Mouse (Mus musculus) limb, embryonic 11.5 days (tissue): ENCODE data around the gene Cfap57. TPM values are rescaled to one million over a fixed set of nuclear protein-coding genes. Genes with fewer than 3 reads are reported as not detected.

Experiments
- ATAC-seq: fragments of 200-750 bp; cut with Nextera tagmentation; 2 replicates; pipeline ENCODE4 v1.8.0; 2017; ENCODE audit warnings: low read depth; ENCODE audit not compliant: insufficient number of reproducible peaks, low FRiP score, low TSS enrichment
- DNase-seq: peaks from one replicate; pipeline ENCODE4 v3.0.0-alpha.2; 2015; ENCODE audit warnings: low spot score
- H3K27ac ChIP-seq: fragments of 300-500 bp; sonication (generic); replicated peaks from 2 replicates; pipeline ENCODE4 v1.5.1; 2014; ENCODE audit warnings: low read depth, mild to moderate bottlenecking, low read length
- H3K27me3 ChIP-seq: fragments of 300-500 bp; sonication (generic); 2 replicates; pipeline ENCODE4 v1.6.1; 2014; ENCODE audit warnings: mild to moderate bottlenecking, low read length, mixed read lengths; ENCODE audit not compliant: control insufficient read depth, insufficient read depth
- H3K36me3 ChIP-seq: fragments of 300-500 bp; sonication (generic); 2 replicates; pipeline ENCODE4 v1.6.1; 2014; ENCODE audit warnings: mild to moderate bottlenecking, low read length, moderate library complexity, mixed read lengths; ENCODE audit not compliant: control insufficient read depth, insufficient read depth
- H3K4me1 ChIP-seq: fragments of 300-500 bp; sonication (generic); 2 replicates; pipeline ENCODE4 v1.6.1; 2014; ENCODE audit warnings: low read length, mixed read lengths; ENCODE audit not compliant: control insufficient read depth, insufficient read depth
- H3K4me2 ChIP-seq: fragments of 300-500 bp; sonication (generic); 2 replicates; pipeline ENCODE4 v1.6.1; 2014; ENCODE audit warnings: low read depth, mild to moderate bottlenecking, moderate library complexity; ENCODE audit not compliant: severe bottlenecking
- H3K4me3 ChIP-seq: fragments of 300-500 bp; sonication (generic); 2 replicates; pipeline ENCODE4 v1.5.1; 2014; ENCODE audit warnings: low read depth, low read length
- H3K9ac ChIP-seq: fragments of 300-500 bp; sonication (generic); 2 replicates; pipeline ENCODE4 v1.6.1; 2014; ENCODE audit warnings: mild to moderate bottlenecking, low read length
- H3K9me3 ChIP-seq: fragments of 300-500 bp; sonication (generic); 2 replicates; pipeline ENCODE4 v1.6.1; 2016; ENCODE audit warnings: low read length; ENCODE audit not compliant: control insufficient read depth
- WGBS: fragments of 180-500 bp; shearing (Covaris S2); extraction: QIAGEN DNeasy Blood & Tissue Kit; methylation state at CpG from one replicate; pipeline ENCODE4 v1.1.7; 2014; 5-methylcytosine and 5-hydroxymethylcytosine counted together
- polyA plus RNA-seq: library from polyadenylated mRNA; unstranded; fragments of >200 nt; fragmentation: Nextera tagmentation; extraction: Ambion mirVana; gene quantifications from 2 replicates; pipeline ENCODE4 v1.2.1, GENCODE M21; 2014

Cfap57 gene
- polyA plus RNA-seq, 1 experiment from 2014 or later, result 0.45 TPM

- Histone ChIP-seq H3K4me2 (no peak overlapping the region), H3K9ac (no peak overlapping the region), H3K4me1 (no peaks in the 10 kb centered on the region), H3K27ac (no peak overlapping the region), H3K9me3 (no peaks in the 10 kb centered on the region), H3K4me3 (no peak overlapping the region), H3K36me3 (no peaks in the 10 kb centered on the region), H3K27me3 (no peaks in the 10 kb centered on the region)
- ATAC-seq, result no peak
- 83% methylated on average over 7 of the region's 7 CpGs for WGBS
- DNase-seq, result no peak
Observed at GRCm38 (mm10) chr4:118533605-118534004, 87.0 kb downstream of the Cfap57 start.

GRCm38 (mm10) chr4:118533156-118533555 is 87.4 kb downstream of the Cfap57 start:
- ATAC-seq, result no peak
- H3K4me3 ChIP-seq, result no peak overlapping the region

GRCm38 (mm10) chr4:118532663-118533062 is 87.9 kb downstream of the Cfap57 start:
- no peak overlapping the region for H3K4me2 ChIP-seq
- H3K9me3 ChIP-seq, result no peaks in the 10 kb centered on the region
- no peaks in the 10 kb centered on the region for H3K4me1 ChIP-seq
- H3K36me3 ChIP-seq, result no peaks in the 10 kb centered on the region
- no peak overlapping the region for H3K9ac ChIP-seq
- H3K27ac ChIP-seq, result no peak overlapping the region
- 71% methylated on average over 5 of the region's 5 CpGs for WGBS
- no peak overlapping the region for H3K4me3 ChIP-seq
- H3K27me3 ChIP-seq, result no peaks in the 10 kb centered on the region
- ATAC-seq, result no peak
- DNase-seq, result no peak

More at GRCm38 (mm10) chr4:118533156-118533555, 87.4 kb downstream of the Cfap57 start:
- DNase-seq, result no peak
- no peaks in the 10 kb centered on the region for H3K4me1 ChIP-seq
- WGBS, result 64% methylated on average over 3 of the region's 4 CpGs
- no peaks in the 10 kb centered on the region for H3K36me3 ChIP-seq
- no peaks in the 10 kb centered on the region for H3K27me3 ChIP-seq
- H3K27ac ChIP-seq, result no peak overlapping the region
- no peaks in the 10 kb centered on the region for H3K9me3 ChIP-seq
- H3K9ac ChIP-seq, result no peak overlapping the region
- no peak overlapping the region for H3K4me2 ChIP-seq

GRCm38 (mm10) chr4:118527720-118528119 is 92.9 kb downstream of the Cfap57 start:
- no peaks in the 10 kb centered on the region for H3K9me3 ChIP-seq

GRCm38 (mm10) chr4:118527335-118527681 is 93.3 kb downstream of the Cfap57 start:
- Histone ChIP-seq H3K27ac (no peak overlapping the region), H3K4me2 (no peak overlapping the region), H3K36me3 (no peaks in the 10 kb centered on the region), H3K4me3 (no peak overlapping the region), H3K4me1 (0 out of 2 replicates have a peak, but pooled peaks cover 3% of the 10 kb centered on the region), H3K27me3 (no peaks in the 10 kb centered on the region), H3K9ac (no peak overlapping the region), H3K9me3 (no peaks in the 10 kb centered on the region)
- DNase-seq, result no peak
- ATAC-seq, result no peak
- 37% methylated on average over 5 of the region's 5 CpGs for WGBS

More at GRCm38 (mm10) chr4:118527720-118528119, 92.9 kb downstream of the Cfap57 start:
- 0 out of 2 replicates have a peak, but pooled peaks cover 3% of the 10 kb centered on the region for H3K4me1 ChIP-seq
- WGBS, result 88% methylated on average over 6 of the region's 6 CpGs
- H3K4me3 ChIP-seq, result no peak overlapping the region
- H3K27ac ChIP-seq, result no peak overlapping the region
- H3K27me3 ChIP-seq, result no peaks in the 10 kb centered on the region
- no peak overlapping the region for H3K4me2 ChIP-seq
- no peaks in the 10 kb centered on the region for H3K36me3 ChIP-seq
- no peak overlapping the region for H3K9ac ChIP-seq
- DNase-seq, result no peak
- no peak for ATAC-seq

DNA sequence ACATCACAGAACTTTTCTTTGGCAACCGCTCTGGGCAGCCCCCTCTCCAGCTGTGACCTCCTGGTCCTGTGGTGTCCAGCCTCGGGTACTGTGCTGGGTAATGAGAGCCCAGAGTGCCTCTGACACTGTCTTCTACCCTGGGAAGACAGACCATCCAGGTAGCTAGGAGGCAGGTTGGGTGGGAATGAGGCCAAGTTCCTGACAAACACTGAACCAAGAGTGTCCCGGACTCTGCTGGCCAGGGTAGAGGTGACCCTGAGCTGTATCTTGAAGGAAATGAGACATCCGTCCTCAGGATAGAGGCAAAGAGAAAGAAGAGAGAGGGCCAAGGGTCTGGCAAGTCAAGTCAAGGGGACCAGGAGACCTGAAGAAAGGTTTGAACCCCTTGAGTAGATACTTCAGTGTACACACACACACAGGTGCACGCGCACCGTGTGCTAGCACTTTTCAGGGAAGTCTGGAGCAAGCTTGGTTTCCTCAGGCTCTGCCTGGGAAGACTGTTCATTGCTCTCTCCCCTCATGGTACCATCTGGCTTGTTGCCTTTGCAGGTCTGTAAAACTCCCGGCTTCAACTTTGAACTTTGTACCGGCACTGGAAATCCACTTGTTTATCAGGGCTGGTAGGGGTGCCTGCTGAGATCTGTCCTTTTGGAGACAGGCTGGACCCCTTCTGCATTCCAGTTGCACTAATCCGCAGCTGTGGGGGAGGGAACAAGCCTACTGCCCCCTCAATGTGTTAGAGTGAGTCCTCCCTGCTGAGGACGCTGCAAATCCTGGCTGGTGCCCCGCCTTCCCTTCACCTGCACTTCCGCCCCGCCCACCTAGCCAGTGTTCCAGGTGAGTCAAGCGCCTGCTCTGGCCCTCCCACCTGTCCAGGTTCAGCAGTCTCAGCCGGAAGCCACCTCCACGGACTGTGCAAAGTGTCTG is 93.9 kb downstream of the Cfap57 start, which contains the start of gene 2610528J11Rik:
Gene 2610528J11Rik, plus strand, starts transcription at position 592 of the 927 bp plus-strand sequence.
- Histone ChIP-seq H3K27me3 (no peaks in the 10 kb centered on the region), H3K36me3 (no peaks in the 10 kb centered on the region), H3K9ac (no peak within 1 kb of the TSS), H3K9me3 (no peaks in the 10 kb centered on the region), H3K4me1 (0 out of 2 replicates have a peak, but pooled peaks cover 3% of the 10 kb centered on the region), H3K27ac (no peak within 1 kb of the TSS), H3K4me2 (no peak within 1 kb of the TSS), H3K4me3 (no peak within 1 kb of the TSS)
- 37% methylated on average over 17 of the region's 17 CpGs for WGBS
- DNase-seq (no peak), ATAC-seq (no peak)

GRCm38 (mm10) chr4:118525779-118526178 is 94.8 kb downstream of the Cfap57 start:
- H3K27me3 ChIP-seq, result no peaks in the 10 kb centered on the region
- no peak for DNase-seq
- H3K4me3 ChIP-seq, result no peak overlapping the region
- no peaks in the 10 kb centered on the region for H3K36me3 ChIP-seq
- H3K9ac ChIP-seq, result no peak overlapping the region
- ATAC-seq, result no peak
- WGBS, result 74% methylated on average over 3 of the region's 3 CpGs
- H3K27ac ChIP-seq, result no peak overlapping the region
- no peaks in the 10 kb centered on the region for H3K9me3 ChIP-seq
- no peak overlapping the region for H3K4me2 ChIP-seq
- 0 out of 2 replicates have a peak, but pooled peaks cover 3% of the 10 kb centered on the region for H3K4me1 ChIP-seq

DNA sequence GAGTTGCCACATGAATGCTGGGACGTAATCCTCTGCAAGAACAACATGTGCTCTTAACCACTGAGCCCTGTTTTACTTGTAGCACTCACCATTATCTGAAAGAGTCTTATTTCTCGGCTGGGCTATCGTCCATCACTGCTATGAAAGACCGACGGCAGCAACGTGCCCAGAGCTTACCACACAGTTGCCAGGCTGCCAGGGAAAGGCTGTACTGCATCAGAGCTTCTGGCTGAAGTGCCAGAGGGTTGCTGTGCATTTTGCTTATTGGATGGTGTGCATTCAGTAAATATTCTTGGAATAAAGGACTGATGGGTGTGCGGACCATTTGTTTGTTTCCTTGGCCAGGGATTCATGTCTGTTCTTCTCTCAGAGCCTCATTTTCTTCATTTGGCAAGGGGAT is 96.6 kb downstream of the Cfap57 start:
- Histone ChIP-seq H3K9me3 (no peaks in the 10 kb centered on the region), H3K27ac (no peak overlapping the region), H3K36me3 (no peaks in the 10 kb centered on the region), H3K27me3 (no peaks in the 10 kb centered on the region), H3K4me3 (no peak overlapping the region), H3K9ac (no peak overlapping the region), H3K4me2 (no peak overlapping the region), H3K4me1 (0 out of 2 replicates have a peak, but pooled peaks cover 3% of the 10 kb centered on the region)
- ATAC-seq (no peak), DNase-seq (no peak)
- 71% methylated on average over 7 of the region's 7 CpGs for WGBS
